Mouse (Mus musculus): ENCODE measurements around the gene Gm13304. TPM values are rescaled to one million over a fixed set of nuclear protein-coding genes. Genes with fewer than 3 reads are reported as not detected.
"Not testable (repeated sequence)": the region's sequence is repeated elsewhere in the genome, so short reads cannot be mapped to it uniquely, and the experiment has no call there.

The Gm13304 gene
- 10 to 100 TPM; 23.3 to 29.3 TPM for total RNA-seq (2021)
- long read RNA-seq, experiment 1, result 0 reads
- long read RNA-seq, experiment 2, partial matches to known transcripts, result 0 of 1 reads
- long read RNA-seq, experiment 2, other reads (novel, unspliced or antisense), result 1 of 1 reads

- intact Hi-C loops (cut with DNase I); DNase-seq (ENCODE audit: low spot score in 2 of 2): not testable (repeated sequence)
Observed at GRCm38 (mm10) chr4:42114517-42114916, at the start of gene Gm13304. TSS of gene Gm13304 (plus strand) at chr4:42114817.

- intact Hi-C loops (cut with DNase I); DNase-seq (ENCODE audit: low spot score in 2 of 2): not testable (repeated sequence)
Observed at GRCm38 (mm10) chr4:42090907-42091306, 23.7 kb upstream of the Gm13304 start, which contains the start of gene Gm3893. TSS of gene Gm3893 (plus strand) at chr4:42091207.

GRCm38 (mm10) chr4:42153136-42153535 lies 38.5 kb downstream of the Gm13304 start, which contains the start of gene Gm13306:
TSS of gene Gm13306 (plus strand) at chr4:42153436.
- DNase-seq (ENCODE audit: low spot score in 2 of 2); intact Hi-C loops (cut with DNase I): not testable (repeated sequence)

Other genes starting within 250 kb of the Gm13304 start
- not detected for gene Gm21541, start 211.2 kb upstream of the Gm13304 start, total RNA-seq (2021)
- 10 to 100 TPM; 55.9 to 61.7 TPM for gene Gm20878, start 173.2 kb upstream of the Gm13304 start, total RNA-seq (2021)
- 1 to 10 TPM; 5.1 to 6.1 TPM for gene Fam205a4, start 148.8 kb upstream of the Gm13304 start, total RNA-seq (2021)
- gene Gm21093, start 80.1 kb upstream of the Gm13304 start, total RNA-seq (2021), result 1 to 10 TPM; 6.0 to 8.5 TPM
- not detected for gene Gm3893, start 23.6 kb upstream of the Gm13304 start, total RNA-seq (2021)
- gene Gm13306, start 38.6 kb downstream of the Gm13304 start, total RNA-seq (2021), result 10 to 100 TPM; 30.9 to 68.6 TPM
- 1 to 10 TPM; 1.0 to 1.4 TPM for gene Gm13305, start 53.8 kb downstream of the Gm13304 start, total RNA-seq (2021)
- 10 to 100 TPM in 1 of 2 experiments, 1 to 10 TPM in 1; 7.9 to 15.5 TPM for gene Gm10600, start 125.8 kb downstream of the Gm13304 start, total RNA-seq (2021)
- gene Ccl21b, start 140.9 kb downstream of the Gm13304 start, total RNA-seq (2021), result not detected
- not detected for gene Gm21953, start 179.4 kb downstream of the Gm13304 start, total RNA-seq (2021)
- not detected for gene Fam205a3, start 203.5 kb downstream of the Gm13304 start, total RNA-seq (2021)

Data from left cerebral cortex, postnatal 14 days (tissue).